Mouse (Mus musculus) limb, embryonic 12.5 days (tissue): ENCODE data around the gene Abraxas1. TPM values are rescaled to one million over a fixed set of nuclear protein-coding genes. Genes with fewer than 3 reads are reported as not detected.

Source experiments
- ATAC-seq: fragments of 200-750 bp; cut with Nextera tagmentation; 2 replicates; pipeline ENCODE4 v1.8.0; 2017; ENCODE audit warnings: low read depth, moderate TSS enrichment; ENCODE audit not compliant: insufficient number of reproducible peaks, insufficient read depth, low FRiP score, low TSS enrichment
- H3K27ac ChIP-seq: fragments of 300-500 bp; sonication (generic); 2 replicates; pipeline ENCODE4 v1.5.1; 2016; ENCODE audit warnings: mild to moderate bottlenecking, moderate library complexity
- H3K27me3 ChIP-seq: fragments of 300-500 bp; sonication (generic); 2 replicates; pipeline ENCODE4 v1.6.1; 2016; ENCODE audit warnings: mild to moderate bottlenecking, moderate library complexity
- H3K36me3 ChIP-seq: fragments of 300-500 bp; sonication (generic); 2 replicates; pipeline ENCODE4 v1.6.1; 2016; ENCODE audit warnings: mild to moderate bottlenecking, moderate library complexity
- H3K4me1 ChIP-seq: fragments of 300-500 bp; sonication (generic); replicated peaks from 2 replicates; pipeline ENCODE4 v1.6.1; 2016
- H3K4me2 ChIP-seq: fragments of 300-500 bp; sonication (generic); 2 replicates; pipeline ENCODE4 v1.6.1; 2016; ENCODE audit warnings: mild to moderate bottlenecking, moderate library complexity
- H3K4me3 ChIP-seq: fragments of 300-500 bp; sonication (generic); replicated peaks from 2 replicates; pipeline ENCODE4 v1.5.1; 2016; ENCODE audit warnings: mild to moderate bottlenecking
- H3K9ac ChIP-seq: fragments of 300-500 bp; sonication (generic); replicated peaks from 2 replicates; pipeline ENCODE4 v1.6.1; 2016; ENCODE audit warnings: mild to moderate bottlenecking, moderate library complexity
- H3K9me3 ChIP-seq: fragments of 300-500 bp; sonication (generic); 2 replicates; pipeline ENCODE4 v1.6.1; 2016; ENCODE audit warnings: mild to moderate bottlenecking, moderate library complexity
- WGBS: fragments of 180-500 bp; shearing (Covaris S2); methylation state at CpG from one replicate; pipeline ENCODE4 v1.1.7; 2016; 5-methylcytosine and 5-hydroxymethylcytosine counted together
- polyA plus RNA-seq: library from polyadenylated mRNA; unstranded; fragments of >200 nt; fragmentation: Nextera tagmentation; extraction: Ambion mirVana; gene quantifications from 2 replicates; pipeline ENCODE4 v1.2.1, GENCODE M21; 2016

The Abraxas1 gene
- polyA plus RNA-seq, 1 experiment from 2014 or later, result 39.2 TPM

DNA sequence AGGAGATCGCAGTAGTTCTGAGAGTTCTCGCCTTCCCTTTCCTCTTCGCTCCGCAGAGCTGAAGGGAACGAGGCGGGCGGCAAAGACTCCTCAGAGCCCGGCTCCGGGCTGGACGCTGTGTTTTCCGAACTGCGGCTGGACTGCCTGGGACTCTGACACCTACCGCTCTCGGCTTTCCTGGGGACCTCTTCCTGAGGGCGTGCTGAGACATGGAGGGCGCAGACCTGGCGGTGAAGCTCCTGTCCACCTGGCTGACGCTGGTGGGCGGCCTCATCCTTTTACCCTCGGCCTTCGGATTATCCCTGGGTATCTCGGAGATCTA, 25.8 kb upstream of the Abraxas1 start:
- Histone ChIP-seq H3K27ac (no peak overlapping the region), H3K4me1 (peaks cover 15% of the 10 kb centered on the region), H3K4me3 (peak overlapping the region; percentile 62), H3K9ac (peak overlapping the region; percentile 63), H3K9me3 (peaks cover 11% of the 10 kb centered on the region; the same call in 1 of the 2 replicates), H3K36me3 (no peaks in the 10 kb centered on the region), H3K4me2 (peak overlapping the region; percentile 98), H3K27me3 (peaks cover 56% of the 10 kb centered on the region)
- no peak; the same call in 1 of the 2 replicates for ATAC-seq
- under 1% methylated on average over 22 of the region's 22 CpGs for WGBS

DNA sequence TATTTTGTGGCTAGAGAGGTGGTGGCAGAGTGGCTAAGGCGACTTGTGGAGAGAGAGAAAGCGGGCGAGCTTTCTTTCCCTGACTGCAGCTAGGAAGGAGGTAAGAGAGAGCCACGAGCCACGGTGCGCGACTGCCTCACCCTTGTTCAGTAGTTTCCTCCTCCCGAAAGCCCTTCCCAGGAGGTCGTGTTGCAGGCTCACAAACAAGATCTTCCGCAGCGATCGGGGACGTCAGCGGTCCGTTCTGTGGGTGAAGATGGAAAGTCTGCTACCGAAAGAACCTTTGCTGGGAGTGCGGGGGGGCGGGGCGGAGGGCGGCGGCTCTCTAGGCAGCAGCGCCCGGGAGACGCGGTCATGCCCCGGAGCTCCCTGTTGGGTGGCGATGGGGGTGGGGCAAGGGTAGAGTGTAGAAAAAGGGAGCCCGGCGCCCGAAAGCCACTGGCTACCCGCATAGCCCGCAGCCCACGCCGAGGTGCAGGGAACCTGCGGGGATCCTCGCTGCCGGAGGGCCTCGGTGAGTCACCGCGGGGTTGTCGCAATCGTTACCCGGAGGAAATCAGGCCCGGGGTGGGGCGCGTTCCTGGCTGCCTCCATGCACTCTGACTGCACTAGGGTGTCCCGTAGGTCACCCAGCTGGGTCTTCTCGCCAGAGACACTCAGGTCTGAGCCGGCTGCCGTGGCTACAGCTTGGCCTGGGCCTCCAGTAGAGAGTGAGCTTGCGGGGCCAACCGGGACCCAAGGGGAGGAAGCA, 25.3 kb upstream of the Abraxas1 start:
- H3K27me3 ChIP-seq, result peaks cover 56% of the 10 kb centered on the region

GRCm38 (mm10) chr5:100845485-100845847, 24.7 kb upstream of the Abraxas1 start, which contains the start of gene Gpat3:
Gpat3 (plus strand) TSS chr5:100845713.
- H3K27ac ChIP-seq, result no peak within 1 kb of the TSS
- peak within 1 kb of the TSS; percentile 63 for H3K9ac ChIP-seq
- H3K9me3 ChIP-seq, result peaks cover 12% of the 10 kb centered on the region; the same call in 1 of the 2 replicates
- peaks cover 15% of the 10 kb centered on the region for H3K4me1 ChIP-seq
- H3K36me3 ChIP-seq, result no peaks in the 10 kb centered on the region
- H3K4me2 ChIP-seq, result peak within 1 kb of the TSS; percentile 98
- H3K4me3 ChIP-seq, result peak within 1 kb of the TSS; percentile 62
- no peak for ATAC-seq
- WGBS, result under 1% methylated on average over 16 of the region's 16 CpGs
- peaks cover 56% of the 10 kb centered on the region for H3K27me3 ChIP-seq

More for the DNA sequence above, 25.3 kb upstream of the Abraxas1 start:
- peak overlapping the region; percentile 62 for H3K4me3 ChIP-seq
- H3K4me2 ChIP-seq, result peak overlapping the region; percentile 98
- no peak overlapping the region for H3K27ac ChIP-seq
- peak; percentile 52 for ATAC-seq
- H3K36me3 ChIP-seq, result no peaks in the 10 kb centered on the region
- peaks cover 15% of the 10 kb centered on the region for H3K4me1 ChIP-seq
- 1% methylated on average over 52 of the region's 52 CpGs for WGBS
- peak overlapping the region; percentile 63 for H3K9ac ChIP-seq
- peaks cover 12% of the 10 kb centered on the region; the same call in 1 of the 2 replicates for H3K9me3 ChIP-seq

GRCm38 (mm10) chr5:100844485-100844884, 23.7 kb upstream of the Abraxas1 start:
- Histone ChIP-seq H3K4me2 (peak overlapping the region; percentile 98), H3K27ac (no peak overlapping the region), H3K9me3 (peaks cover 12% of the 10 kb centered on the region; the same call in 1 of the 2 replicates), H3K4me3 (no peak overlapping the region), H3K9ac (no peak overlapping the region), H3K27me3 (peaks cover 56% of the 10 kb centered on the region), H3K36me3 (no peaks in the 10 kb centered on the region), H3K4me1 (peaks cover 15% of the 10 kb centered on the region)
- ATAC-seq, result peak; percentile 52; the same call in 1 of the 2 replicates
- 42% methylated on average over 3 of the region's 3 CpGs for WGBS

- ATAC-seq, result no peak
- no peaks in the 10 kb centered on the region for H3K36me3 ChIP-seq
- H3K9ac ChIP-seq, result no peak overlapping the region
Measured at GRCm38 (mm10) chr5:100837907-100838306, 17.1 kb upstream of the Abraxas1 start.

DNA sequence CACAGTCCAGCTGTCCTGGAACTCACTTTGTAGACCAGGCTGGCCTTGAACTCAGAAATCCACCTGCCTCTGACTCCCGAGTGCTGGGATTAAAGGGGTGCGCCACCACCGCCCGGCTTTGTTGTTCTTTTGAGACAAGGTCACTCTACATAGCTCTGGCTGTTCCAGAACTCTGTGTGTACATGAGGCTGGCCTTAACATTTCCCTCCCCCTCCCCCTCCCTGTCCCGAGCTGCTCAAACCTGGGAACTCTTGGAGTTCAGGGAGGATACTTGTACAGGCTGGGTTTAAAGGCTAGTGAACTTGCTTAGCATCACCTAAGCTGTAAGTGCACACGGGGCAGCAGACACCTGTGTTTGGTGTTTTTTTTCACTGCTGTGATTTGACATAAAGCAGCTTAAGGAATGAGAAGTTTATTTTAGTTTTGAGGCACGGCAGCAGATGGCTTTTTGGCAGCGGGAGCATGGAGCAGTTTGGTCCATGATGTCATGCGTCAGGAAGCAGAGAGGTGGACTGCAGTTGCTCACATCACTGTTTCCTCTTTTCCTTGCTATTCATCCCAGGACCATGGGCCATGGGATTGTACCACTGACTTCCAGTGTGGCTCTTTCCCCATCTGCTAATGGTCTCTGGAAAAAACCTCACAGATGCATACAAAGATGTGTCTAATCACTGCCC, 15.2 kb upstream of the Abraxas1 start:
- Histone ChIP-seq H3K27ac (0 out of 2 replicates have a peak overlapping the region, but pooled peaks have one; percentile 23), H3K36me3 (no peaks in the 10 kb centered on the region), H3K4me1 (0 out of 2 replicates have a peak, but pooled peaks cover 4% of the 10 kb centered on the region), H3K27me3 (0 out of 2 replicates have a peak, but pooled peaks cover 3% of the 10 kb centered on the region), H3K4me2 (no peak overlapping the region), H3K9ac (no peak overlapping the region), H3K4me3 (no peak overlapping the region), H3K9me3 (no peaks in the 10 kb centered on the region)
- ATAC-seq, result no peak
- WGBS, result 67% methylated on average over 9 of the region's 9 CpGs

More at GRCm38 (mm10) chr5:100837907-100838306, 17.1 kb upstream of the Abraxas1 start:
- peaks cover 12% of the 10 kb centered on the region; the same call in 1 of the 2 replicates for H3K9me3 ChIP-seq
- no peak overlapping the region for H3K27ac ChIP-seq
- 0 out of 2 replicates have a peak, but pooled peaks cover 4% of the 10 kb centered on the region for H3K4me1 ChIP-seq
- H3K27me3 ChIP-seq, result 0 out of 2 replicates have a peak, but pooled peaks cover 3% of the 10 kb centered on the region
- H3K4me2 ChIP-seq, result no peak overlapping the region
- H3K4me3 ChIP-seq, result no peak overlapping the region
- WGBS, result 81% methylated on average over 7 of the region's 7 CpGs

GRCm38 (mm10) chr5:100833841-100834240, 13.1 kb upstream of the Abraxas1 start:
- Histone ChIP-seq H3K27ac (no peak overlapping the region), H3K4me2 (no peak overlapping the region), H3K4me1 (0 out of 2 replicates have a peak, but pooled peaks cover 4% of the 10 kb centered on the region), H3K9ac (no peak overlapping the region), H3K4me3 (no peak overlapping the region), H3K9me3 (no peaks in the 10 kb centered on the region), H3K36me3 (no peaks in the 10 kb centered on the region), H3K27me3 (0 out of 2 replicates have a peak, but pooled peaks cover 3% of the 10 kb centered on the region)
- WGBS, result 80% methylated on average over 2 of the region's 2 CpGs
- ATAC-seq, result no peak

GRCm38 (mm10) chr5:100832680-100833079, 11.9 kb upstream of the Abraxas1 start:
- H3K4me3 ChIP-seq, result no peak overlapping the region
- 0 out of 2 replicates have a peak, but pooled peaks cover 3% of the 10 kb centered on the region for H3K27me3 ChIP-seq
- no peaks in the 10 kb centered on the region for H3K36me3 ChIP-seq
- no peak overlapping the region for H3K4me2 ChIP-seq
- 0 out of 2 replicates have a peak, but pooled peaks cover 4% of the 10 kb centered on the region for H3K4me1 ChIP-seq
- no peak for ATAC-seq
- no peak overlapping the region for H3K9ac ChIP-seq
- 86% methylated on average over 3 of the region's 3 CpGs for WGBS
- H3K9me3 ChIP-seq, result no peaks in the 10 kb centered on the region
- no peak overlapping the region for H3K27ac ChIP-seq

DNA sequence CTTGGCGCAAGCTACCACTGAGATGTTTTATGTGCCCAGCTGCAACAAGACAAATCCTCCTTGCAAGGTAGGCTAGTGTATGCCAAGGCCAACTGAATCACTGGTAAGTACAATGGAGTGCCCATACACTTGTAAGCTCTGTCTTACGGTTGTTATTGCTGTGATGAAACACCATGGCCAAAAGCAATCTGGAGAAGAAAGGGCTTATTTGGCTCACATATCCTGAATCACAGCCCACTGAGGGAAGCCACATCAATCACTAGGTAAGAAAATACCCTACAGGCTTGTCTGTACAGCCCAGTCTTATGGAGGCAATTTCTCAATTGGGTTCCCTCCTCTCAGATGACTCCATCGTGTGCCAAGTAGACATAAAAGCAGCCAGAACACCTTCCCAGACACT, 7.9 kb upstream of the Abraxas1 start:
- no peak overlapping the region for H3K27ac ChIP-seq
- H3K4me3 ChIP-seq, result no peak overlapping the region
- H3K4me1 ChIP-seq, result no peaks in the 10 kb centered on the region
- no peak overlapping the region for H3K4me2 ChIP-seq
- 82% methylated on average over 3 of the region's 3 CpGs for WGBS
- H3K9ac ChIP-seq, result no peak overlapping the region
- no peaks in the 10 kb centered on the region for H3K9me3 ChIP-seq
- H3K27me3 ChIP-seq, result 0 out of 2 replicates have a peak, but pooled peaks cover 3% of the 10 kb centered on the region
- ATAC-seq, result no peak
- H3K36me3 ChIP-seq, result no peaks in the 10 kb centered on the region

GRCm38 (mm10) chr5:100826531-100826930, 5.8 kb upstream of the Abraxas1 start:
- Histone ChIP-seq H3K9ac (no peak overlapping the region), H3K27me3 (no peaks in the 10 kb centered on the region), H3K4me2 (no peak overlapping the region), H3K36me3 (no peaks in the 10 kb centered on the region), H3K4me1 (no peaks in the 10 kb centered on the region), H3K27ac (no peak overlapping the region), H3K4me3 (no peak overlapping the region), H3K9me3 (no peaks in the 10 kb centered on the region)
- no peak for ATAC-seq
- WGBS, result 59% methylated on average over 7 of the region's 7 CpGs

DNA sequence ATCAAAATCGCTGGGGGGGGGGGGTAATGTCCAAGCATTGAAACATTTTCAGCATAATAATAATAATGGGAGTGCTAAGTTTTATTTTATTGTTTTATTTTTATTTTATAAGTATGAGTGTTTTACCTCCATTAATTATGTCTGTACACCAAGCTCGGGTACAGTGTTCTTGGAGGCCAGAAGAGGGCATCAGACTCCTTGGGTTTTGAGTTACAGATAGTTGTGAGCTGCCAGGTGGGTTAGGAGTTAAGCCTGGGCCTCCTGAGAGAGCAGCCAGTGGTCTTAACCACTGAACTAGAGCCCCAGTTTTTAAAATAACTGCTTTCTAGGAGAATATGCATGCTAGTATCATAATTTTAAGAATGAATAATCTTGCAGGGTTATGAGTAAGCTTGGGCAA, 5.2 kb upstream of the Abraxas1 start:
- ATAC-seq, result no peak
- Histone ChIP-seq H3K27ac (no peak overlapping the region), H3K27me3 (no peaks in the 10 kb centered on the region), H3K4me3 (no peak overlapping the region), H3K36me3 (no peaks in the 10 kb centered on the region), H3K9ac (no peak overlapping the region), H3K4me1 (no peaks in the 10 kb centered on the region), H3K4me2 (no peak overlapping the region), H3K9me3 (no peaks in the 10 kb centered on the region)
- WGBS, result 21% methylated on average over 2 of the region's 2 CpGs
